Mouse (Mus musculus) MEL (cell line): ENCODE results near the gene Misp. TPM values are rescaled to one million over a fixed set of nuclear protein-coding genes. Genes with fewer than 3 reads are reported as not detected.

ENCODE experiments used
- DNase-seq: peaks from one replicate; pipeline ENCODE4 v3.0.0; 2011; ENCODE audit warnings: low read depth, low spot score
- H3K27ac ChIP-seq: 2 replicates; pipeline ENCODE4 v1.5.1; 2012; ENCODE audit warnings: low read depth, mild to moderate bottlenecking, control low read depth, low read length, moderate library complexity; ENCODE audit not compliant: control insufficient read depth
- H3K27me3 ChIP-seq, 2 experiments: fragments of 150-350 bp in 1 of 2; sonication (generic) in 1 of 2; 2 replicates each; pipeline ENCODE4 v1.6.1; 2012; ENCODE audit warnings: low read length in 2 of 2, mild to moderate bottlenecking in 2 of 2, improper control_type of control experiment in 1 of 2, moderate library complexity in 1 of 2; ENCODE audit not compliant: insufficient read depth in 2 of 2, control insufficient read depth in 1 of 2
- H3K36me3 ChIP-seq, 2 experiments: 2 replicates each; pipeline ENCODE4 v1.6.1; 2012 to 2014; ENCODE audit warnings: low read length in 2 of 2, improper control_type of control experiment in 1 of 2, inconsistent platforms in 1 of 2, mild to moderate bottlenecking in 1 of 2; ENCODE audit not compliant: insufficient read depth in 2 of 2, control insufficient read depth in 1 of 2
- H3K4me1 ChIP-seq, 2 experiments: fragments of 150-350 bp in 1 of 2; sonication (generic) in 1 of 2; 2 replicates each; pipeline ENCODE4 v1.6.1; 2012; ENCODE audit warnings: low read length in 2 of 2, improper control_type of control experiment in 1 of 2, mild to moderate bottlenecking in 1 of 2; ENCODE audit not compliant: insufficient read depth in 2 of 2, control insufficient read depth in 1 of 2
- H3K4me3 ChIP-seq, 2 experiments: fragments of 150-350 bp in 1 of 2; sonication (generic) in 1 of 2; 2 replicates each; pipeline ENCODE4 v1.5.1; 2012; ENCODE audit warnings: low read depth in 2 of 2, low read length in 2 of 2, mild to moderate bottlenecking in 2 of 2, moderate library complexity in 2 of 2, control low read depth in 1 of 2, improper control_type of control experiment in 1 of 2; ENCODE audit not compliant: control insufficient read depth in 1 of 2, insufficient read depth in 1 of 2
- H3K79me2 ChIP-seq: 2 replicates; pipeline ENCODE4 v1.6.1; 2012; ENCODE audit warnings: mild to moderate bottlenecking, low read length, moderate library complexity; ENCODE audit not compliant: control insufficient read depth, poor library complexity, insufficient read depth
- H3K9ac ChIP-seq: 2 replicates; pipeline ENCODE4 v1.6.1; 2012; ENCODE audit warnings: low read depth, mild to moderate bottlenecking, control low read depth, low read length, moderate library complexity; ENCODE audit not compliant: control insufficient read depth, poor library complexity, severe bottlenecking
- H3K9me3 ChIP-seq: fragments of 150-350 bp; sonication (generic); replicated peaks from 2 replicates; pipeline ENCODE4 v1.6.1; 2012; ENCODE audit warnings: mild to moderate bottlenecking, low read length, improper control_type of control experiment, moderate library complexity; ENCODE audit not compliant: insufficient read depth
- BHLHE40 ChIP-seq: IDR thresholded peaks from 2 replicates; pipeline ENCODE4 v1.6.1; 2012; ENCODE audit warnings: low read depth, mild to moderate bottlenecking, inconsistent platforms, low read length, improper control_type of control experiment, borderline replicate concordance
- CTCF ChIP-seq, 3 experiments: IDR thresholded peaks in 2 of 3; conservative IDR thresholded peaks in 1 of 3; 2 replicates each; pipeline ENCODE4 v1.5.1; 2011 to 2012; ENCODE audit warnings: low read length in 3 of 3, low read depth in 2 of 3, mild to moderate bottlenecking in 2 of 3, improper control_type of control experiment in 1 of 3, inconsistent platforms in 1 of 3, mixed read lengths in 1 of 3, moderate library complexity in 1 of 3; ENCODE audit not compliant: control insufficient read depth in 1 of 3, insufficient read depth in 1 of 3, poor library complexity in 1 of 3, severe bottlenecking in 1 of 3
- ELF1 ChIP-seq: IDR thresholded peaks from 2 replicates; pipeline ENCODE4 v1.6.1; 2014; ENCODE audit warnings: low read depth, mild to moderate bottlenecking, inconsistent platforms, low read length, improper control_type of control experiment, moderate library complexity
- ETS1 ChIP-seq: IDR thresholded peaks from 2 replicates; pipeline ENCODE4 v1.6.1; 2012; ENCODE audit warnings: low read depth, mild to moderate bottlenecking, inconsistent platforms, low read length, improper control_type of control experiment, moderate library complexity
- MXI1 ChIP-seq: IDR thresholded peaks from 2 replicates; pipeline ENCODE4 v1.6.1; 2011; ENCODE audit warnings: mild to moderate bottlenecking, low read depth, low read length, improper control_type of control experiment
- POLR2A ChIP-seq, 2 experiments: IDR thresholded peaks; 2 replicates each; pipeline ENCODE4 v1.6.1; 2011 to 2012; ENCODE audit warnings: low read length in 2 of 2, mild to moderate bottlenecking in 2 of 2, control low read depth in 1 of 2, improper control_type of control experiment in 1 of 2, low read depth in 1 of 2, moderate library complexity in 1 of 2; ENCODE audit not compliant: control insufficient read depth in 1 of 2, insufficient read depth in 1 of 2, poor library complexity in 1 of 2
- USF1 ChIP-seq: IDR thresholded peaks from 2 replicates; pipeline ENCODE4 v1.6.1; 2014; ENCODE audit warnings: low read depth, mild to moderate bottlenecking, inconsistent platforms, low read length, improper control_type of control experiment, moderate library complexity
- USF2 ChIP-seq, 2 experiments: IDR thresholded peaks; 2 replicates each; pipeline ENCODE4 v1.6.1; 2011 to 2012; ENCODE audit warnings: improper control_type of control experiment in 2 of 2, low read length in 2 of 2, borderline replicate concordance in 1 of 2, inconsistent platforms in 1 of 2, low read depth in 1 of 2, mild to moderate bottlenecking in 1 of 2; ENCODE audit not compliant: insufficient read depth in 1 of 2
- ZC3H11A ChIP-seq: IDR thresholded peaks from 2 replicates; pipeline ENCODE4 v1.6.1; 2012; ENCODE audit warnings: low read depth, mild to moderate bottlenecking, inconsistent platforms, low read length, improper control_type of control experiment
- ZMIZ1 ChIP-seq: IDR thresholded peaks from 2 replicates; pipeline ENCODE4 v1.6.1; 2012; ENCODE audit warnings: low read depth, mild to moderate bottlenecking, inconsistent platforms, low read length, improper control_type of control experiment, moderate library complexity
- polyA plus RNA-seq, 2 experiments: library from polyadenylated mRNA; stranded (reverse) in 1 of 2; unstranded in 1 of 2; fragments of >175 nt in 1 of 2; fragments of >200 nt in 1 of 2; gene quantifications; 2 replicates each; pipeline versions ENCODE4 v1.2.1 to v1.2.4; 2012; ENCODE audit warnings: low replicate concordance in 2 of 2, low read depth in 1 of 2; ENCODE audit not compliant: insufficient read length in 2 of 2, insufficient read depth in 1 of 2, missing spikeins in 1 of 2
- total RNA-seq: library from RNA; depleted of rRNA; stranded (reverse); fragments of 300-350 nt; gene quantifications from 2 replicates; pipeline ENCODE4 v1.2.3, GENCODE M21; 2012

Gene Misp
- total and polyA plus RNA-seq, 3 experiments, result not detected

DNA sequence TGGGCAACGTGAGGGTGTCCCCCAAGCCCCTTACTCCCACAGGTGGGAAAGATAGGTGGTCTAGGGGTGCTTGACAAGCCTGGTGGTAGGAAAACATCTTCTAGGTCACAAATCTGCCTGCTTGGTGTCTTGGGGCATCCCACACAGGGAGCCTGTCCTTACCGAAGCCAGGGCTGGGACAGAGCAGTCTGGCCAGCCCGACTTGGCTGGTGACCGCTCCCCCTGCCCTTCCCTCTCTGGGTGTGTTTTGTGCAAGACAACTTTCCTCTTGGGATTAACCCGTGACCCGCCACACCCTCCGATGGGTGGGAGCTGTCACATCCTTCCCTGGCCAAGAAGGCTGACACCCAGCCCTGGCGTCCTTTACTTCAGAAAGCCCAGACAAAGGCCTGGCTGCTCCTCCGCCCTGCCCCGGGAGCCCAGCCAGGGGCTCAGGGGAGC is 26.3 kb upstream of the Misp start:
- peaks cover 10 to 26% of the 10 kb centered on the region in 2 experiments for H3K4me1 ChIP-seq
- H3K9ac ChIP-seq, result no peak overlapping the region

DNA sequence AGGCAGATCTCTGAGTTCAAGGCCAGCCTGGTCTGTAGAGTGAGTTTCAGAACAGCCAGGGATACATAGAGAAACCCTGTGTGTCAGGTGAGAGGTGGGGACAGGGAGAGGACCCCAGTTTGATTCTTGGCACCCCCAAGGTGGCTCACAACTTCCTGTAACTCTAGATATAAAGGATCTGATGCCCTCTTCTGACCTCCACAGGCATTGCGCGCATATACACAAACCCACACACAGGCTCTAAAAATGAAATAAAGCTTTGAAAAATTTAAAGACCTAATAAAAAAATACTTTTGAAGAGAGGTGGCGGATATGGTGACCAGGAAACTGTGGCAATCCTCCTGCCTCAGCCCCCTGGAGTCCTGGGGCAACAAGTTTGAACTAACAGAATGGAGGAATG is 24.9 kb upstream of the Misp start:
- Histone ChIP-seq H3K4me3 (no peak overlapping the region), H3K27me3 (no peaks in the 10 kb centered on the region), H3K36me3 (peaks cover 0 to 13% of the 10 kb centered on the region in 2 experiments; a peak in 2 of 4 replicates), H3K9me3 (no peaks in the 10 kb centered on the region), H3K27ac (no peak overlapping the region), H3K4me1 (peaks cover 10 to 26% of the 10 kb centered on the region in 2 experiments), H3K9ac (no peak overlapping the region), H3K79me2 (no peaks in the 10 kb centered on the region)
- peak in 2 of 3 experiments; percentile 21 to 30; a peak in 4 of 6 replicates for TF ChIP-seq CTCF (IDR thresholded peaks at IDR 0.05 in 2 of 3, conservative IDR thresholded peaks at IDR 0.05 in 1 of 3; ENCODE audit: control insufficient read depth in 1 of 3, insufficient read depth in 1 of 3, low read depth in 2 of 3, low read length in 3 of 3, poor library complexity in 1 of 3, severe bottlenecking in 1 of 3)
- TF ChIP-seq ELF1, result no peak
- DNase-seq, result peak; percentile 49

More for the DNA sequence above, 26.3 kb upstream of the Misp start:
- no peaks in the 10 kb centered on the region for H3K79me2 ChIP-seq
- H3K9me3 ChIP-seq, result no peaks in the 10 kb centered on the region
- H3K4me3 ChIP-seq, result no peak overlapping the region
- TF ChIP-seq USF2 (IDR thresholded peaks at IDR 0.05; ENCODE audit: borderline replicate concordance in 1 of 2, insufficient read depth in 1 of 2, low read depth in 1 of 2, low read length in 2 of 2), result no peak
- TF ChIP-seq, all 39 proteins: peak for 0
- Histone ChIP-seq H3K36me3 (peaks cover 0 to 13% of the 10 kb centered on the region in 2 experiments; a peak in 2 of 4 replicates), H3K27me3 (no peaks in the 10 kb centered on the region), H3K27ac (no peak overlapping the region)
- DNase-seq, result no peak

DNA sequence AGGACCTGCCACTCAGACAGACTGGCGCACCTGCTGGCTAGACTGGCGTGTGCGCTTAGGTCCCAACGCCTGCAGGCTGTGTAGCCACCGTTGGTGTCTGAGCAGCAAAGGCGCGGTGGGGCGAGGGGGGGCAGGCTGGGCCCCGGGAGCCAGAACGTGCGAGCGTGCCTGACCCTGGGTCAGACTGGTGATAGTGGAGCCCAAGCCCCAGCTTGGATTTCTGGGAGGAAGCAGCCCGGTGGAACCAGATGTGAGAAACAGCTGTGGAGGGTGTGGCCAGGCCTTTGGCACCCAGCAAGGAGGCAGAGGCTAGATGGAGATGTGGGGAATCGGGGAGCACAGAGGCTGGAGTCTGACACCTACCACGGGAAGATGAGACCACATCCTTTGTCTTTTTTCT is 23.5 kb upstream of the Misp start:
- Histone ChIP-seq H3K9ac (peak overlapping the region; percentile 8; the same call in 1 of the 2 replicates), H3K9me3 (no peaks in the 10 kb centered on the region), H3K27ac (peak overlapping the region; percentile 89; the same call in 1 of the 2 replicates), H3K4me1 (peaks cover 10 to 32% of the 10 kb centered on the region in 2 experiments)
- peak; percentile 72 for DNase-seq
- TF ChIP-seq ZC3H11A (no peak), ETS1 (peak; percentile 85), MXI1 (peak; percentile 21; the same call in 1 of the 2 replicates), USF1 (no peak), BHLHE40 (peak; percentile 64; the same call in 1 of the 2 replicates), POLR2A (IDR thresholded peaks at IDR 0.05; ENCODE audit: control insufficient read depth in 1 of 2, insufficient read depth in 1 of 2, low read depth in 1 of 2, low read length in 2 of 2, poor library complexity in 1 of 2) (peak in 1 of 2 experiments; percentile 17; a peak in 1 of 4 replicates), ZMIZ1 (no peak), CTCF (IDR thresholded peaks at IDR 0.05 in 2 of 3, conservative IDR thresholded peaks at IDR 0.05 in 1 of 3; ENCODE audit: control insufficient read depth in 1 of 3, insufficient read depth in 1 of 3, low read depth in 2 of 3, low read length in 3 of 3, poor library complexity in 1 of 3, severe bottlenecking in 1 of 3) (no peak)
- TF ChIP-seq, all 39 proteins: peak for 4
- peak overlapping the region; percentile 22 to 39 for H3K4me3 ChIP-seq
- no peaks in the 10 kb centered on the region for H3K79me2 ChIP-seq
- H3K27me3 ChIP-seq, result no peaks in the 10 kb centered on the region
- H3K36me3 ChIP-seq, result peaks cover 0 to 19% of the 10 kb centered on the region in 2 experiments; a peak in 2 of 4 replicates
